8 mouse cellular contexts compared by ENCODE assay signal in genomic region chr10:79670071-79670888, GRCm38 (mm10). TPM values are rescaled to one million over a fixed set of nuclear protein-coding genes. Genes with fewer than 3 reads are reported as not detected.
DNase-seq lines count a peak whose midpoint lies in the region; ATAC-seq lines count a peak whose summit lies in the region.

No protein-coding gene starts in this region.

- H3K4me1 ChIP-seq in neural tube, embryonic 11.5 days (ENCODE audit: control insufficient read depth, insufficient read depth, low read length): peaks cover 16% of the 10 kb centered on the region
- H3K4me1 ChIP-seq in limb, embryonic 13.5 days: peaks cover 19% of the 10 kb centered on the region
- H3K4me1 ChIP-seq in stomach, embryonic 14.5 days (ENCODE audit: control insufficient read depth, insufficient read depth, low read length): peaks cover 7% of the 10 kb centered on the region

- 0 out of 2 replicates have a peak overlapping the region, but pooled peaks have one; percentile 89 for H3K27ac ChIP-seq in neural tube, embryonic 11.5 days (ENCODE audit: low read depth, low read length)
- H3K27ac ChIP-seq in limb, embryonic 13.5 days: peak overlapping the region; percentile 94
- H3K27ac ChIP-seq in stomach, embryonic 14.5 days (ENCODE audit: low read length): peak overlapping the region; percentile 94; the same call in 1 of the 2 replicates

- 28% methylated on average over 15 of the region's 15 CpGs for WGBS in neural tube, embryonic 11.5 days
- WGBS in limb, embryonic 13.5 days: 37% methylated on average over 15 of the region's 15 CpGs
- 34% methylated on average over 15 of the region's 15 CpGs for WGBS in stomach, embryonic 14.5 days

- peak overlapping the region; percentile 89 for H3K9ac ChIP-seq in neural tube, embryonic 11.5 days (ENCODE audit: low read length)
- peak overlapping the region; percentile 91 for H3K9ac ChIP-seq in limb, embryonic 13.5 days
- peak overlapping the region; percentile 81 for H3K9ac ChIP-seq in stomach, embryonic 14.5 days (replicated peaks; ENCODE audit: low read depth, low read length)

- no peaks in the 10 kb centered on the region for H3K9me3 ChIP-seq in neural tube, embryonic 11.5 days (ENCODE audit: control insufficient read depth, low read length)
- H3K9me3 ChIP-seq in limb, embryonic 13.5 days: no peaks in the 10 kb centered on the region
- H3K9me3 ChIP-seq in stomach, embryonic 14.5 days (ENCODE audit: control insufficient read depth, low read depth, low read length): no peaks in the 10 kb centered on the region

- no peak for DNase-seq in cerebellum, postnatal 4 days (ENCODE audit: low spot score in 2 of 2)
- no peak for DNase-seq in neural tube, embryonic 11.5 days (ENCODE audit: low spot score)
- no peak for DNase-seq in neural tube, embryonic 10.5 days (ENCODE audit: extremely low spot score, low spot score)
- DNase-seq in retina, embryonic 14.5 days (ENCODE audit: low spot score): no peak
- no peak for DNase-seq in adrenal gland, adult 2 months

- peak overlapping the region; percentile 66 for H3K4me2 ChIP-seq in neural tube, embryonic 11.5 days (ENCODE audit: low read depth)
- H3K4me2 ChIP-seq in limb, embryonic 13.5 days (replicated peaks): peak overlapping the region; percentile 97
- peak overlapping the region; percentile 83 for H3K4me2 ChIP-seq in stomach, embryonic 14.5 days (replicated peaks; ENCODE audit: low read depth, low read length)

- H3K27me3 ChIP-seq in neural tube, embryonic 11.5 days (ENCODE audit: control insufficient read depth, insufficient read depth, low read length): no peaks in the 10 kb centered on the region
- H3K27me3 ChIP-seq in limb, embryonic 13.5 days: no peaks in the 10 kb centered on the region
- H3K27me3 ChIP-seq in stomach, embryonic 14.5 days (ENCODE audit: control insufficient read depth, insufficient read depth, low read length): no peaks in the 10 kb centered on the region

- ATAC-seq in cerebellum, adult (ENCODE audit: insufficient number of reproducible peaks, low FRiP score, low TSS enrichment): 0 out of 2 replicates have a peak, but pooled peaks have one; percentile 8
- peak; percentile 8; the same call in 1 of the 2 replicates for ATAC-seq in neural tube, embryonic 11.5 days (ENCODE audit: insufficient read depth, low FRiP score, low TSS enrichment)
- no peak for ATAC-seq in limb, embryonic 13.5 days (ENCODE audit: low FRiP score, low read depth)
- ATAC-seq in stomach, embryonic 14.5 days (ENCODE audit: insufficient number of reproducible peaks, insufficient read depth, low FRiP score, low read depth): no peak; the same call in 1 of the 2 replicates

- H3K4me3 ChIP-seq in neural tube, embryonic 11.5 days (ENCODE audit: low read depth, low read length): peak overlapping the region; percentile 75
- peak overlapping the region; percentile 93 for H3K4me3 ChIP-seq in limb, embryonic 13.5 days
- peak overlapping the region; percentile 96 for H3K4me3 ChIP-seq in stomach, embryonic 14.5 days (ENCODE audit: low read depth, low read length)

- no peaks in the 10 kb centered on the region for H3K36me3 ChIP-seq in neural tube, embryonic 11.5 days (ENCODE audit: control insufficient read depth, insufficient read depth, low read length)
- peaks cover 25% of the 10 kb centered on the region for H3K36me3 ChIP-seq in limb, embryonic 13.5 days
- no peaks in the 10 kb centered on the region for H3K36me3 ChIP-seq in stomach, embryonic 14.5 days (ENCODE audit: control insufficient read depth, insufficient read depth, low read length)

RNA-seq across cellular contexts. Expression of gene Tpgs1, which starts 1.1 kb away (rescaled TPM):
- polyA plus RNA-seq in neural tube, embryonic 11.5 days (2014; fragmentation: Nextera tagmentation; extraction: Ambion mirVana): 71.2 and 78.7 TPM in 2 replicates
- polyA plus RNA-seq in limb, embryonic 13.5 days (2015; fragmentation: Nextera tagmentation; extraction: Ambion mirVana): 62.0 and 65.9 TPM in 2 replicates
- 64.5 and 64.8 TPM in 2 replicates for polyA plus RNA-seq in stomach, embryonic 14.5 days (2014; fragmentation: Nextera tagmentation; extraction: Ambion mirVana)
- 10 to 100 TPM; 29.5 to 40.7 TPM for total RNA-seq in adrenal gland, adult 2 months (2021)
- 147 and 149 TPM in 2 replicates for polyA plus RNA-seq in adrenal gland, adult 2 months (2012; rRNA removed)

RNA-seq across cellular contexts. Expression of gene Madcam1, which starts 5.9 kb away (rescaled TPM):
- 1.5 and 2.5 TPM in 2 replicates for polyA plus RNA-seq in neural tube, embryonic 11.5 days (2014; fragmentation: Nextera tagmentation; extraction: Ambion mirVana)
- polyA plus RNA-seq in limb, embryonic 13.5 days (2015; fragmentation: Nextera tagmentation; extraction: Ambion mirVana): 7.0 and 8.2 TPM in 2 replicates
- polyA plus RNA-seq in stomach, embryonic 14.5 days (2014; fragmentation: Nextera tagmentation; extraction: Ambion mirVana): 29.7 and 30.0 TPM in 2 replicates
- total RNA-seq in adrenal gland, adult 2 months (2021): not detected
- polyA plus RNA-seq in adrenal gland, adult 2 months (2012; rRNA removed): 0.46 TPM in 1 of 2 replicates, not detected in the other

RNA-seq across cellular contexts. Expression of gene Cdc34, which starts 11.7 kb away (rescaled TPM):
- polyA plus RNA-seq in neural tube, embryonic 11.5 days (2014; fragmentation: Nextera tagmentation; extraction: Ambion mirVana): 165 and 168 TPM in 2 replicates
- polyA plus RNA-seq in limb, embryonic 13.5 days (2015; fragmentation: Nextera tagmentation; extraction: Ambion mirVana): 116 and 123 TPM in 2 replicates
- polyA plus RNA-seq in stomach, embryonic 14.5 days (2014; fragmentation: Nextera tagmentation; extraction: Ambion mirVana): 88.7 and 93.6 TPM in 2 replicates
- 100 to 1,000 TPM in 1 of 2 experiments, 10 to 100 TPM in 1; 87.7 to 122 TPM for total RNA-seq in adrenal gland, adult 2 months (2021)
- polyA plus RNA-seq in adrenal gland, adult 2 months (2012; rRNA removed): 174 and 205 TPM in 2 replicates

RNA-seq across cellular contexts. Expression of gene Gzmm, which starts 18.5 kb away (rescaled TPM):
- 0.57 and 0.62 TPM in 2 replicates for polyA plus RNA-seq in neural tube, embryonic 11.5 days (2014; fragmentation: Nextera tagmentation; extraction: Ambion mirVana)
- polyA plus RNA-seq in limb, embryonic 13.5 days (2015; fragmentation: Nextera tagmentation; extraction: Ambion mirVana): 0.83 and 0.92 TPM in 2 replicates
- 1.0 and 1.6 TPM in 2 replicates for polyA plus RNA-seq in stomach, embryonic 14.5 days (2014; fragmentation: Nextera tagmentation; extraction: Ambion mirVana)
- total RNA-seq in adrenal gland, adult 2 months (2021): 1 to 10 TPM; 1.0 to 2.2 TPM
- 0.52 and 0.55 TPM in 2 replicates for polyA plus RNA-seq in adrenal gland, adult 2 months (2012; rRNA removed)

RNA-seq across cellular contexts. Expression of gene Odf3l2, which starts 24.7 kb away (rescaled TPM):
- polyA plus RNA-seq in neural tube, embryonic 11.5 days (2014; fragmentation: Nextera tagmentation; extraction: Ambion mirVana): not detected in 2 replicates
- polyA plus RNA-seq in limb, embryonic 13.5 days (2015; fragmentation: Nextera tagmentation; extraction: Ambion mirVana): not detected in 2 replicates
- 0.20 TPM in 1 of 2 replicates, not detected in the other for polyA plus RNA-seq in stomach, embryonic 14.5 days (2014; fragmentation: Nextera tagmentation; extraction: Ambion mirVana)
- not detected for total RNA-seq in adrenal gland, adult 2 months (2021)
- polyA plus RNA-seq in adrenal gland, adult 2 months (2012; rRNA removed): not detected in 2 replicates

Comparison
In these comparisons a context has a peak if more than half of its experiments do, and no peak if none do; other contexts are left out.
1. ATAC-seq: peak in cerebellum, adult (single experiment) and neural tube, embryonic 11.5 days (single experiment); none in limb, embryonic 13.5 days (single experiment) and stomach, embryonic 14.5 days (single experiment).
2. Peak in every context shown above with its lines, with median percentiles within 50 percentile points of each other: H3K27ac ChIP-seq, H3K4me2 ChIP-seq, H3K4me3 ChIP-seq and H3K9ac ChIP-seq.